In the genomic region with DNA sequence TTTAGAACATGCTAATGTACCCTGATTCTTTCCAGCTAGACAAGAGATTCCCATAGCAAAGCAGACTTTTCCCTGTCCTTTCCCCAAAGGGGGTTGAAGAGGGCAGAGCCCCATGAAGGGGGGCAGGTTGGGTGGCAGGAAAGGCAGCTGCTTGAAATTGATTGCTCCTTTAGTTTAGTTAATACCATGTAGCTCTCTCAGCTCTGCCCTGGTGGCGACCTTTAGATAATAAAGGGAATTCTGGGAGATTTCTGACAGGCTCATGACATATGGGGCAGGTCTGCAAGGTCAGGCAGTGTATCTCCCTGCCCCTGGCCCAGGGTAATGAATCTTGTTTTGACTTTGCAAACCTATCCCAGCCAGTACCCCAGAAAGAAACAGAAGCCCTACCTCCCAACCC, we compare ENCODE assay signal across 15 mouse cellular contexts. TPM values are rescaled to one million over a fixed set of nuclear protein-coding genes. Genes with fewer than 3 reads are reported as not detected.
DNase-seq lines count a peak whose midpoint lies in the region; ATAC-seq and TF ChIP-seq lines count a peak whose summit lies in the region.
"Had no signal": no experiment of that assay in that cellular context is flagged by ENCODE, and none has a peak within 500 bp of the region (broad histone marks: within the 10 kb centered on the region; RNA-seq: fewer than 3 reads in every experiment).

No protein-coding gene starts in this region.

- no peak overlapping the region for H3K9ac ChIP-seq in heart, embryonic 16.5 days (ENCODE audit: low read length)
- no peak overlapping the region for H3K9ac ChIP-seq in liver, embryonic 11.5 days (ENCODE audit: low read depth, low read length)
- H3K9ac ChIP-seq in liver, postnatal 0 days (replicated peaks) = no peak overlapping the region
- no peak overlapping the region for H3K9ac ChIP-seq in neural tube, embryonic 11.5 days (ENCODE audit: low read length)
- H3K9ac ChIP-seq: liver, embryonic 15.5 days had no signal

- ATAC-seq in heart, embryonic 16.5 days (replicated peaks; ENCODE audit: extremely low read depth, insufficient read depth, low FRiP score) = peak; percentile 47; the same call in 1 of the 2 replicates
- ATAC-seq in liver, embryonic 11.5 days (replicated peaks; ENCODE audit: low FRiP score) = 0 out of 2 replicates have a peak, but pooled peaks have one; percentile 49
- ATAC-seq in liver, postnatal 0 days = no peak
- ATAC-seq in neural tube, embryonic 11.5 days (ENCODE audit: insufficient read depth, low FRiP score, low TSS enrichment) = no peak
- ATAC-seq: hindbrain, embryonic 16.5 days had no signal

- TF ChIP-seq EP300 in liver, postnatal 0 days (IDR thresholded peaks at IDR 0.05; ENCODE audit: low read depth) = no peak

- 24% methylated on average over 1 of the region's 1 CpGs for WGBS in heart, embryonic 16.5 days
- 27% methylated on average over 1 of the region's 1 CpGs for WGBS in liver, embryonic 11.5 days
- 19% methylated on average over 1 of the region's 1 CpGs for WGBS in liver, postnatal 0 days (ENCODE audit: insufficient replicate concordance)
- WGBS in neural tube, embryonic 11.5 days = 9% methylated on average over 1 of the region's 1 CpGs

- no peak overlapping the region for H3K4me3 ChIP-seq in heart, embryonic 16.5 days (ENCODE audit: low read length)
- H3K4me3 ChIP-seq in liver, embryonic 11.5 days (ENCODE audit: low read depth, low read length) = no peak overlapping the region
- H3K4me3 ChIP-seq in liver, postnatal 0 days (ENCODE audit: low read depth, low read length) = no peak overlapping the region
- H3K4me3 ChIP-seq in neural tube, embryonic 11.5 days (ENCODE audit: low read depth, low read length) = no peak overlapping the region
- H3K4me3 ChIP-seq: layer of hippocampus, adult 2 months; liver, embryonic 15.5 days had no signal

- no peaks in the 10 kb centered on the region for H3K36me3 ChIP-seq in heart, embryonic 16.5 days (ENCODE audit: control insufficient read depth, insufficient read depth)
- H3K36me3 ChIP-seq in liver, embryonic 11.5 days (ENCODE audit: control insufficient read depth, insufficient read depth, low read length) = no peaks in the 10 kb centered on the region
- H3K36me3 ChIP-seq in liver, postnatal 0 days (replicated peaks; ENCODE audit: insufficient read depth, low read length) = no peaks in the 10 kb centered on the region
- no peaks in the 10 kb centered on the region for H3K36me3 ChIP-seq in neural tube, embryonic 11.5 days (ENCODE audit: control insufficient read depth, insufficient read depth, low read length)
- H3K36me3 ChIP-seq: liver, embryonic 15.5 days had no signal

- H3K9me3 ChIP-seq in heart, embryonic 16.5 days (replicated peaks; ENCODE audit: control insufficient read depth, low read length) = no peaks in the 10 kb centered on the region; the same call in 1 of the 2 replicates
- H3K9me3 ChIP-seq in liver, embryonic 11.5 days (ENCODE audit: control insufficient read depth, low read length) = no peaks in the 10 kb centered on the region
- H3K9me3 ChIP-seq in liver, postnatal 0 days (ENCODE audit: low read length) = no peaks in the 10 kb centered on the region
- H3K9me3 ChIP-seq in neural tube, embryonic 11.5 days (ENCODE audit: control insufficient read depth, low read length) = no peaks in the 10 kb centered on the region
- H3K9me3 ChIP-seq: liver, embryonic 15.5 days had no signal

- H3K27me3 ChIP-seq in heart, embryonic 16.5 days (ENCODE audit: control insufficient read depth, insufficient read depth, low read length) = no peaks in the 10 kb centered on the region
- no peaks in the 10 kb centered on the region for H3K27me3 ChIP-seq in liver, embryonic 11.5 days (replicated peaks; ENCODE audit: control insufficient read depth, insufficient read depth, low read length)
- no peaks in the 10 kb centered on the region for H3K27me3 ChIP-seq in liver, postnatal 0 days (ENCODE audit: insufficient read depth, low read length)
- H3K27me3 ChIP-seq in neural tube, embryonic 11.5 days (ENCODE audit: control insufficient read depth, insufficient read depth, low read length) = no peaks in the 10 kb centered on the region
- H3K27me3 ChIP-seq: liver, embryonic 15.5 days had no signal

- H3K4me1 ChIP-seq in heart, embryonic 16.5 days (ENCODE audit: control insufficient read depth, insufficient read depth, low read length) = peaks cover 34% of the 10 kb centered on the region
- peaks cover 8% of the 10 kb centered on the region for H3K4me1 ChIP-seq in liver, embryonic 11.5 days (replicated peaks; ENCODE audit: control insufficient read depth, insufficient read depth, low read length)
- H3K4me1 ChIP-seq in liver, postnatal 0 days (ENCODE audit: insufficient read depth) = peaks cover 6% of the 10 kb centered on the region; the same call in 1 of the 2 replicates
- H3K4me1 ChIP-seq in neural tube, embryonic 11.5 days (ENCODE audit: control insufficient read depth, insufficient read depth, low read length) = peaks cover 42% of the 10 kb centered on the region
- H3K4me1 ChIP-seq: liver, embryonic 15.5 days had no signal

- DNase-seq in embryo, embryonic 10 days (ENCODE audit: low spot score) = peak; percentile 63
- no peak for DNase-seq in embryo, embryonic 9.5 days (ENCODE audit: extremely low spot score)
- no peak for DNase-seq in heart, adult 18-20 months
- DNase-seq in liver, embryonic 11.5 days (ENCODE audit: low spot score) = no peak
- no peak for DNase-seq in liver, postnatal 0 days
- peak; percentile 59 for DNase-seq in neural tube, embryonic 11.5 days (ENCODE audit: low spot score)
- no peak for DNase-seq in cerebellum, postnatal 14 days
- DNase-seq: cerebellum, adult 11-12 months; thymus, adult 18-20 months had no signal

- H3K4me2 ChIP-seq in heart, embryonic 16.5 days (ENCODE audit: low read depth, low read length) = no peak overlapping the region
- no peak overlapping the region for H3K4me2 ChIP-seq in liver, embryonic 11.5 days
- no peak overlapping the region for H3K4me2 ChIP-seq in liver, postnatal 0 days (ENCODE audit: low read depth, low read length)
- H3K4me2 ChIP-seq in neural tube, embryonic 11.5 days (ENCODE audit: low read depth) = no peak overlapping the region
- H3K4me2 ChIP-seq: liver, embryonic 15.5 days had no signal

- no peak for TF ChIP-seq CTCF in liver, postnatal 0 days (IDR thresholded peaks at IDR 0.05; ENCODE audit: low read depth)

- peak overlapping the region; percentile 61 for H3K27ac ChIP-seq in heart, embryonic 16.5 days (ENCODE audit: low read length)
- H3K27ac ChIP-seq in liver, embryonic 11.5 days (ENCODE audit: low read depth, low read length) = no peak overlapping the region
- H3K27ac ChIP-seq in liver, postnatal 0 days (ENCODE audit: low read depth) = no peak overlapping the region
- H3K27ac ChIP-seq in neural tube, embryonic 11.5 days (ENCODE audit: low read depth, low read length) = peak overlapping the region; percentile 72
- H3K27ac ChIP-seq: layer of hippocampus, adult 2 months; liver, embryonic 15.5 days; macrophage had no signal

RNA-seq across cellular contexts. Expression of gene Plxna2, which starts 17.4 kb away (rescaled TPM):
- 5.2 and 6.3 TPM in 2 replicates for polyA plus RNA-seq in heart, embryonic 16.5 days (2015; fragmentation: Nextera tagmentation; extraction: Ambion mirVana)
- total RNA-seq in heart, adult 18-20 months (2021) = 10 to 100 TPM; 28.2 to 29.1 TPM
- polyA plus RNA-seq in liver, embryonic 11.5 days (2014; fragmentation: Nextera tagmentation; extraction: Ambion mirVana) = 4.8 and 4.9 TPM in 2 replicates
- polyA plus RNA-seq in liver, postnatal 0 days (2015; fragmentation: Nextera tagmentation; extraction: Ambion mirVana) = 1.5 and 2.3 TPM in 2 replicates
- 24.6 and 26.4 TPM in 2 replicates for polyA plus RNA-seq in neural tube, embryonic 11.5 days (2014; fragmentation: Nextera tagmentation; extraction: Ambion mirVana)
- total RNA-seq: neutrophil, adult 5-6 weeks had no signal

Comparison
In these comparisons a context has a peak if more than half of its experiments do, and no peak if none do; other contexts are left out.
1. DNase-seq: peak in embryo, embryonic 10 days (single experiment) and neural tube, embryonic 11.5 days (single experiment); none in embryo, embryonic 9.5 days (single experiment), heart, adult 18-20 months (0 of 2), liver, embryonic 11.5 days (single experiment), liver, postnatal 0 days (single experiment) and cerebellum, postnatal 14 days (0 of 2).
2. ATAC-seq: peak in heart, embryonic 16.5 days (single experiment) and liver, embryonic 11.5 days (single experiment); none in liver, postnatal 0 days (single experiment) and neural tube, embryonic 11.5 days (single experiment).
3. H3K27ac ChIP-seq: peak in heart, embryonic 16.5 days (single experiment) and neural tube, embryonic 11.5 days (single experiment); none in liver, embryonic 11.5 days (single experiment) and liver, postnatal 0 days (single experiment).